Mouse (Mus musculus): ENCODE measurements around the gene Katnbl1. TPM values are rescaled to one million over a fixed set of nuclear protein-coding genes. Genes with fewer than 3 reads are reported as not detected.

Gene Katnbl1
- polyA plus RNA-seq, 1 experiment from 2014 or later = 32.4 TPM

- peak within 1 kb of the TSS; percentile 86 for H3K4me3 ChIP-seq (replicated peaks)
- peak; percentile 94 for ATAC-seq
- no peaks in the 10 kb centered on the region for H3K27me3 ChIP-seq
- H3K27ac ChIP-seq = peak within 1 kb of the TSS; percentile 89
- H3K9me3 ChIP-seq = no peaks in the 10 kb centered on the region
- peak within 1 kb of the TSS; percentile 79 for H3K9ac ChIP-seq (replicated peaks)
- H3K4me1 ChIP-seq (replicated peaks) = peaks cover 17% of the 10 kb centered on the region
- WGBS = 2% methylated on average over 46 of the region's 46 CpGs
- H3K36me3 ChIP-seq = peaks cover 20% of the 10 kb centered on the region
- H3K4me2 ChIP-seq (replicated peaks) = peak within 1 kb of the TSS; percentile 70
These were observed 11.0 kb upstream of the Katnbl1 start, which contains the start of gene Emc4 for GRCm38 (mm10) chr2:112367726-112368673. Gene Emc4 (minus strand): TSS chr2:112368027.

- WGBS = 77% methylated on average over 5 of the region's 5 CpGs
- ATAC-seq = no peak
These were observed 9.1 kb upstream of the Katnbl1 start for GRCm38 (mm10) chr2:112369941-112370340.

GRCm38 (mm10) chr2:112373141-112373540 is 5.9 kb upstream of the Katnbl1 start:
- H3K27ac ChIP-seq = no peak overlapping the region
- 0 out of 2 replicates have a peak, but pooled peaks cover 3% of the 10 kb centered on the region for H3K27me3 ChIP-seq
- H3K9me3 ChIP-seq = no peaks in the 10 kb centered on the region
- H3K4me1 ChIP-seq (replicated peaks) = 0 out of 2 replicates have a peak, but pooled peaks cover 4% of the 10 kb centered on the region
- no peak overlapping the region for H3K4me2 ChIP-seq (replicated peaks)
- ATAC-seq = no peak
- H3K36me3 ChIP-seq = no peaks in the 10 kb centered on the region
- H3K4me3 ChIP-seq (replicated peaks) = no peak overlapping the region
- WGBS = 53% methylated on average over 4 of the region's 4 CpGs
- H3K9ac ChIP-seq (replicated peaks) = no peak overlapping the region

More at GRCm38 (mm10) chr2:112369941-112370340, 9.1 kb upstream of the Katnbl1 start:
- H3K4me3 ChIP-seq (replicated peaks) = no peak overlapping the region
- peaks cover 17% of the 10 kb centered on the region for H3K4me1 ChIP-seq (replicated peaks)
- H3K9me3 ChIP-seq = no peaks in the 10 kb centered on the region
- H3K9ac ChIP-seq (replicated peaks) = no peak overlapping the region
- H3K27ac ChIP-seq = no peak overlapping the region
- no peaks in the 10 kb centered on the region for H3K27me3 ChIP-seq
- H3K36me3 ChIP-seq = 0 out of 2 replicates have a peak, but pooled peaks cover 2% of the 10 kb centered on the region
- no peak overlapping the region for H3K4me2 ChIP-seq (replicated peaks)

GRCm38 (mm10) chr2:112374610-112375009 is 4.4 kb upstream of the Katnbl1 start:
- H3K4me2 ChIP-seq (replicated peaks) = no peak overlapping the region
- no peaks in the 10 kb centered on the region for H3K36me3 ChIP-seq
- 78% methylated on average over 5 of the region's 5 CpGs for WGBS
- no peak overlapping the region for H3K27ac ChIP-seq
- H3K4me3 ChIP-seq (replicated peaks) = no peak overlapping the region
- H3K4me1 ChIP-seq (replicated peaks) = no peaks in the 10 kb centered on the region
- ATAC-seq = no peak
- no peak overlapping the region; the same call in 1 of the 2 replicates for H3K9ac ChIP-seq (replicated peaks)
- no peaks in the 10 kb centered on the region for H3K9me3 ChIP-seq
- H3K27me3 ChIP-seq = 0 out of 2 replicates have a peak, but pooled peaks cover 3% of the 10 kb centered on the region

- H3K27ac ChIP-seq = no peak overlapping the region
- H3K4me1 ChIP-seq (replicated peaks) = peaks cover 16% of the 10 kb centered on the region
- 48% methylated on average over 8 of the region's 8 CpGs for WGBS
- peak overlapping the region; percentile 65 for H3K4me2 ChIP-seq (replicated peaks)
- H3K36me3 ChIP-seq = no peaks in the 10 kb centered on the region
- H3K4me3 ChIP-seq (replicated peaks) = peak overlapping the region; percentile 96
- peak overlapping the region; percentile 96 for H3K9ac ChIP-seq (replicated peaks)
- no peaks in the 10 kb centered on the region for H3K9me3 ChIP-seq
- 0 out of 2 replicates have a peak, but pooled peaks cover 3% of the 10 kb centered on the region for H3K27me3 ChIP-seq
- no peak for ATAC-seq
These were observed 1.1 kb downstream of the Katnbl1 start for GRCm38 (mm10) chr2:112380131-112380530.

GRCm38 (mm10) chr2:112381219-112381618 is 2.2 kb downstream of the Katnbl1 start:
- Histone ChIP-seq H3K36me3 (no peaks in the 10 kb centered on the region), H3K4me2 (replicated peaks) (0 out of 2 replicates have a peak overlapping the region, but pooled peaks have one; percentile 1), H3K9me3 (no peaks in the 10 kb centered on the region), H3K27ac (no peak overlapping the region), H3K27me3 (0 out of 2 replicates have a peak, but pooled peaks cover under 1% of the 10 kb centered on the region), H3K4me3 (replicated peaks) (no peak overlapping the region), H3K9ac (replicated peaks) (no peak overlapping the region), H3K4me1 (replicated peaks) (peaks cover 16% of the 10 kb centered on the region)
- 96% methylated on average over 1 of the region's 1 CpGs for WGBS
- no peak for ATAC-seq

GRCm38 (mm10) chr2:112390843-112391242 is 11.8 kb downstream of the Katnbl1 start:
- Histone ChIP-seq H3K27me3 (no peaks in the 10 kb centered on the region), H3K27ac (no peak overlapping the region), H3K4me1 (replicated peaks) (peaks cover 4% of the 10 kb centered on the region), H3K4me3 (replicated peaks) (no peak overlapping the region), H3K9me3 (no peaks in the 10 kb centered on the region), H3K4me2 (replicated peaks) (no peak overlapping the region), H3K9ac (replicated peaks) (no peak overlapping the region), H3K36me3 (no peaks in the 10 kb centered on the region)
- no peak for ATAC-seq
- 97% methylated on average over 5 of the region's 5 CpGs for WGBS

- WGBS = 94% methylated on average over 4 of the region's 4 CpGs
- no peak overlapping the region for H3K9ac ChIP-seq (replicated peaks)
- no peaks in the 10 kb centered on the region for H3K27me3 ChIP-seq
- H3K9me3 ChIP-seq = no peaks in the 10 kb centered on the region
- no peak overlapping the region for H3K4me2 ChIP-seq (replicated peaks)
- peaks cover 4% of the 10 kb centered on the region; the same call in 1 of the 2 replicates for H3K4me1 ChIP-seq (replicated peaks)
- no peaks in the 10 kb centered on the region for H3K36me3 ChIP-seq
- no peak overlapping the region for H3K27ac ChIP-seq
- no peak overlapping the region for H3K4me3 ChIP-seq (replicated peaks)
- ATAC-seq = no peak
These were observed 12.5 kb downstream of the Katnbl1 start for GRCm38 (mm10) chr2:112391346-112392000.

- H3K27ac ChIP-seq = no peak overlapping the region
- no peaks in the 10 kb centered on the region for H3K36me3 ChIP-seq
- peaks cover 4% of the 10 kb centered on the region; the same call in 1 of the 2 replicates for H3K4me1 ChIP-seq (replicated peaks)
- no peak overlapping the region for H3K9ac ChIP-seq (replicated peaks)
- H3K4me2 ChIP-seq (replicated peaks) = no peak overlapping the region
- H3K9me3 ChIP-seq = no peaks in the 10 kb centered on the region
- H3K4me3 ChIP-seq (replicated peaks) = no peak overlapping the region
- no peaks in the 10 kb centered on the region for H3K27me3 ChIP-seq
- no peak for ATAC-seq
- 97% methylated on average over 1 of the region's 1 CpGs for WGBS
These were observed 13.7 kb downstream of the Katnbl1 start for GRCm38 (mm10) chr2:112392689-112393088.

GRCm38 (mm10) chr2:112393958-112394357 is 14.9 kb downstream of the Katnbl1 start:
- no peak for ATAC-seq
- H3K27me3 ChIP-seq = no peaks in the 10 kb centered on the region
- H3K4me1 ChIP-seq (replicated peaks) = peaks cover 4% of the 10 kb centered on the region; the same call in 1 of the 2 replicates
- H3K27ac ChIP-seq = no peak overlapping the region
- no peak overlapping the region for H3K4me2 ChIP-seq (replicated peaks)
- H3K9me3 ChIP-seq = no peaks in the 10 kb centered on the region
- H3K4me3 ChIP-seq (replicated peaks) = no peak overlapping the region
- H3K36me3 ChIP-seq = no peaks in the 10 kb centered on the region
- H3K9ac ChIP-seq (replicated peaks) = no peak overlapping the region

- no peak overlapping the region for H3K27ac ChIP-seq
- H3K4me1 ChIP-seq (replicated peaks) = no peaks in the 10 kb centered on the region
- WGBS = 78% methylated on average over 1 of the region's 1 CpGs
- no peak overlapping the region for H3K9ac ChIP-seq (replicated peaks)
- no peak for ATAC-seq
- H3K9me3 ChIP-seq = no peaks in the 10 kb centered on the region
- H3K4me2 ChIP-seq (replicated peaks) = no peak overlapping the region
- no peaks in the 10 kb centered on the region for H3K36me3 ChIP-seq
- H3K4me3 ChIP-seq (replicated peaks) = no peak overlapping the region
- no peaks in the 10 kb centered on the region for H3K27me3 ChIP-seq
These were observed 17.6 kb downstream of the Katnbl1 start for GRCm38 (mm10) chr2:112396649-112397048.

- WGBS = 91% methylated on average over 3 of the region's 3 CpGs
- H3K9me3 ChIP-seq = no peaks in the 10 kb centered on the region
- ATAC-seq = no peak
- H3K27me3 ChIP-seq = no peaks in the 10 kb centered on the region
- no peak overlapping the region for H3K9ac ChIP-seq (replicated peaks)
- no peak overlapping the region for H3K27ac ChIP-seq
- H3K4me2 ChIP-seq (replicated peaks) = no peak overlapping the region
- H3K36me3 ChIP-seq = peaks cover 22% of the 10 kb centered on the region
- no peak overlapping the region for H3K4me3 ChIP-seq (replicated peaks)
- no peaks in the 10 kb centered on the region for H3K4me1 ChIP-seq (replicated peaks)
These were observed 28.0 kb downstream of the Katnbl1 start for GRCm38 (mm10) chr2:112407030-112407429.
